Mouse (Mus musculus): ENCODE measurements around the gene Trpc6.

GRCm38 (mm10) chr9:8693177-8693576, 149.2 kb downstream of the Trpc6 start:
- TF ChIP-seq CTCF (IDR thresholded peaks at IDR 0.05; ENCODE audit: low read depth, low read length) (no peak), GATA1 (IDR thresholded peaks at IDR 0.05; ENCODE audit: borderline replicate concordance, low read length) (no peak), POLR2AphosphoS5 (IDR thresholded peaks at IDR 0.05; ENCODE audit: insufficient replicate concordance, low read depth, low read length) (no peak)
